Mouse (Mus musculus): ENCODE results near the gene Cfap97.
"Not testable (repeated sequence)": the region's sequence is repeated elsewhere in the genome, so short reads cannot be mapped to it uniquely, and the experiment has no call there.

- not testable (repeated sequence) for TF ChIP-seq POLR2A (IDR thresholded peaks at IDR 0.05; ENCODE audit: control insufficient read depth, low read depth, low read length); CTCF (IDR thresholded peaks at IDR 0.05; ENCODE audit: control insufficient read depth, insufficient read depth, insufficient replicate concordance, low read depth, low read length)
These were observed 80.4 kb downstream of the Cfap97 start for GRCm38 (mm10) chr8:46231968-46232367.
